Mouse (Mus musculus): ENCODE data around the gene Cbx2. TPM values are rescaled to one million over a fixed set of nuclear protein-coding genes. Genes with fewer than 3 reads are reported as not detected.
A peak's percentile ranks its signal among the peaks of the same experiment; 100 is the strongest.

The Cbx2 gene
- polyA plus RNA-seq, 1 experiment from 2014 or later, result 84.2 TPM

DNA sequence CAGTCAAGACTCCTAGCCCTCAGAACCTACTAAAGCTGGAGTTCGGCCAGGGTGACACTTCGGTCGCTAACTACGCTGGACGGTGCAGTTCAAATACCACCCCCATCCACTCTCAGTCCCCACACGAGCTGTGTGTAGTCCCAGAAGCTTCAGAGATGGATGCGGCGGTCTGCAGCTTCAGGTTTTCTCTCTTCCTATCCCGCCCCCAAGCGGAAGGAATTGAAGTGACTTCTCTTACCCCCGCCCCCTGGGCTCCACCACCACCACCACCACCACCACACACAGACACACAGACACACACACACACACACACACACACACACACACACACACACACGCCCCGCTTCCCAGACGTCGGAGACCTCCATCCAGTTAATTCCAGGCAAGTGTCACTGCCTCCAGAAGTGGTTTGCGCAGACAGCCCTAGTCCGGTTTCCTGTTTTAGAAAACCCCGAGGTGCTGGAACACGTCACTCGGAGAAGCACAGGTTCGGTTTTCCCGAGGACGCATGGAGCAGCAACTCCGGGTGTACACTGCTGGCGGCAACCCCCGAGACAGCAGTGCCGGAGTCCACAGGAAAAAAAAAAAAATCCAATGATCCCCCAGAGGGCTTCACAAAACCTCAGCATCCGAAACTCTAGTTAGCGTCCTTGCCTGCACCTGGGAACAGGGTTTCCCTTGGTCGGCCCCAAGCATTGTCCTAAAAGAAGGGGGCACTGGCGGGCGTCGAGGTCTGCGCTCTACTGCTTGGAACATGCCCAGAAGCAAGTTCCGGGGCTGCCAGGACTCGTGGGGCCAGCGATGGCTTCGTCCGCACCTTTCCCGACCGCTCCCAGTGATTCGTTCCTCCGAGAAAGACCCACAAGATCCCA lies 24.7 kb downstream of the Cbx2 start:
- H3K36me3 ChIP-seq (replicated peaks), result no peaks in the 10 kb centered on the region
- H3K4me3 ChIP-seq (replicated peaks), result peak overlapping the region; percentile 38
- under 1% methylated on average over 42 of the region's 43 CpGs for WGBS
- ATAC-seq (ENCODE audit: low FRiP score), result no peak
- peak overlapping the region; percentile 63 for H3K4me2 ChIP-seq
- 0 out of 2 replicates have a peak overlapping the region, but pooled peaks have one; percentile 43 for H3K9ac ChIP-seq
- H3K9me3 ChIP-seq, result no peaks in the 10 kb centered on the region
- 0 out of 2 replicates have a peak overlapping the region, but pooled peaks have one; percentile 5 for H3K27ac ChIP-seq
- peaks cover 100% of the 10 kb centered on the region for H3K27me3 ChIP-seq
- peaks cover 49% of the 10 kb centered on the region for H3K4me1 ChIP-seq

- WGBS, result under 1% methylated on average over 13 of the region's 13 CpGs
- H3K4me1 ChIP-seq, result peaks cover 50% of the 10 kb centered on the region
- peaks cover 100% of the 10 kb centered on the region for H3K27me3 ChIP-seq
- H3K4me2 ChIP-seq, result peak overlapping the region; percentile 63
- peak overlapping the region; percentile 17 for H3K4me3 ChIP-seq (replicated peaks)
- no peaks in the 10 kb centered on the region for H3K9me3 ChIP-seq
- ATAC-seq (ENCODE audit: low FRiP score), result no peak
- H3K36me3 ChIP-seq (replicated peaks), result no peaks in the 10 kb centered on the region
- H3K9ac ChIP-seq, result no peak overlapping the region
- H3K27ac ChIP-seq, result no peak overlapping the region
Measured at GRCm38 (mm10) chr11:119048133-119048510, 25.4 kb downstream of the Cbx2 start.

- Histone ChIP-seq H3K9me3 (no peaks in the 10 kb centered on the region), H3K4me3 (replicated peaks) (no peak overlapping the region), H3K9ac (no peak overlapping the region), H3K36me3 (replicated peaks) (no peaks in the 10 kb centered on the region), H3K4me1 (peaks cover 59% of the 10 kb centered on the region), H3K27ac (no peak overlapping the region), H3K4me2 (no peak overlapping the region), H3K27me3 (peaks cover 95% of the 10 kb centered on the region)
- 3% methylated on average over 2 of the region's 2 CpGs for WGBS
- ATAC-seq (ENCODE audit: low FRiP score), result no peak
Measured at GRCm38 (mm10) chr11:119050361-119050760, 27.6 kb downstream of the Cbx2 start.

DNA sequence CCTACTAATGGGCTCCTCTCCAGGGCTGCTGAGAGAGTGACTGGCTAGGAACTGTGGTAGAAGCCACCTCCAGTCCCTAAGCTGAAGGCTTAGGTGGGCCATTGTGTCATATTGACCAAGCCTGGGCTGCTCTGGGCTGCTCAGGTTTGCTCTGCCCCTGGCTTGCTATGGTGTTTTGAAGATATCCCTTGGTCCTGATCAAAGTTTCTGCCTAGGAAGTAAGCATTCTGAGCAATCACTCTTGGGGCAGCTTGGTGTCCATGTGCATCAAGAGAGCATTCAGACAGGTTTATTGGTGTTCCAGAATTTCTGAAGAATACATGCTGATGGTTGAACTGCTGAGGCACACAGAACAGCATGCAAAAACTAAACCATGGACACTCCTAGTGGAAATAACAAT lies 28.7 kb downstream of the Cbx2 start:
- Histone ChIP-seq H3K4me2 (no peak overlapping the region), H3K4me3 (replicated peaks) (no peak overlapping the region), H3K9ac (no peak overlapping the region), H3K27me3 (peaks cover 90% of the 10 kb centered on the region), H3K27ac (no peak overlapping the region), H3K9me3 (no peaks in the 10 kb centered on the region), H3K36me3 (replicated peaks) (no peaks in the 10 kb centered on the region), H3K4me1 (peaks cover 59% of the 10 kb centered on the region)
- ATAC-seq (ENCODE audit: low FRiP score), result no peak

DNA sequence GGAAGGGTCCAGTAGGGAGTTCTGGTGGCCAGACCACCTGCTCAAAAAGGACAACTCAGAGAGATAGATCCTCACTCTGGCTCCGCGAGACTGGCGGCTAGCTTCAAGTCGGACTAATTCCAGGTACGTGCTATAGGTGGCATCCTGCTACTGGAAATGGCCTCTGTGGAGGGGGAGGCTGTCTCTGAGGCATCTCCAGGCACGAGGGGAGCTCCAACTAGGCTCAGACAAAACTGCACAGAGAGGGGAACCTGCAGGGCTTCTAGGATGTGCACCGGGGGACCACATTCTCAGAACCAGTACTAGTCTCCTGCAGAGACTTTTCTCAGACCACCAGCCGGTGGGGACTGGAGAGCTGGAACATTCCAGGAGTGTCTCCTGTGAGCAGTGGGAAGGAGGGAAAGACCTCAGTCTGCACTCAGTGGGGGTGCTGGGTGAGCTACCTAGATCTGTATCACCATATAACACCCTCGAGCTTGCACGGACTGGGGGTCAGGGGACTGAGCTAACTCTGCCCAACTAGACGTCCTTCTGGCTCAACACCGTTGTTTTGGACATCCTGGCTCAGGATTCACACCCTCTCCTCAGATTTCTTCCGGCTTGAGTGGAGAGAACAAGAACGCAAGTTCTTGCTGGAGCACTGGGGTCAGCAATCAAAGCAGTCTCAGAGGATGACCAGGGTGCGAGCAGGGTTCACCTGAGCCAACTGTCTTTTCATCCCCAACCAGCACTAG lies 29.3 kb downstream of the Cbx2 start:
- 3% methylated on average over 15 of the region's 15 CpGs for WGBS
- H3K9me3 ChIP-seq, result no peaks in the 10 kb centered on the region
- no peaks in the 10 kb centered on the region for H3K36me3 ChIP-seq (replicated peaks)
- peak overlapping the region; percentile 92; the same call in 1 of the 2 replicates for H3K27ac ChIP-seq
- H3K9ac ChIP-seq, result no peak overlapping the region
- H3K27me3 ChIP-seq, result peaks cover 83% of the 10 kb centered on the region
- peaks cover 57% of the 10 kb centered on the region for H3K4me1 ChIP-seq
- no peak for ATAC-seq (ENCODE audit: low FRiP score)
- no peak overlapping the region for H3K4me3 ChIP-seq (replicated peaks)
- H3K4me2 ChIP-seq, result no peak overlapping the region

- no peaks in the 10 kb centered on the region for H3K36me3 ChIP-seq (replicated peaks)
- WGBS, result 6% methylated on average over 13 of the region's 13 CpGs
- H3K4me1 ChIP-seq, result peaks cover 57% of the 10 kb centered on the region
- H3K27ac ChIP-seq, result peak overlapping the region; percentile 92
- peaks cover 83% of the 10 kb centered on the region for H3K27me3 ChIP-seq
- peak overlapping the region; percentile 97 for H3K4me2 ChIP-seq
- peak overlapping the region; percentile 35 for H3K4me3 ChIP-seq (replicated peaks)
- no peak for ATAC-seq (ENCODE audit: low FRiP score)
- H3K9me3 ChIP-seq, result no peaks in the 10 kb centered on the region
- peak overlapping the region; percentile 54; the same call in 1 of the 2 replicates for H3K9ac ChIP-seq
Measured at GRCm38 (mm10) chr11:119052661-119053256, 30.0 kb downstream of the Cbx2 start.

- peak overlapping the region; percentile 35 for H3K4me3 ChIP-seq (replicated peaks)
- H3K4me2 ChIP-seq, result peak overlapping the region; percentile 97
- ATAC-seq (ENCODE audit: low FRiP score), result peak; percentile 94
- H3K27me3 ChIP-seq, result peaks cover 83% of the 10 kb centered on the region
- H3K36me3 ChIP-seq (replicated peaks), result no peaks in the 10 kb centered on the region
- H3K9ac ChIP-seq, result peak overlapping the region; percentile 59
- under 1% methylated on average over 42 of the region's 42 CpGs for WGBS
- H3K9me3 ChIP-seq, result no peaks in the 10 kb centered on the region
- H3K4me1 ChIP-seq, result peaks cover 57% of the 10 kb centered on the region
- H3K27ac ChIP-seq, result peak overlapping the region; percentile 92
Measured at GRCm38 (mm10) chr11:119053257-119053670, 30.5 kb downstream of the Cbx2 start.

- Histone ChIP-seq H3K36me3 (replicated peaks) (no peaks in the 10 kb centered on the region), H3K27me3 (peaks cover 83% of the 10 kb centered on the region), H3K27ac (peak overlapping the region; percentile 92), H3K4me1 (peaks cover 57% of the 10 kb centered on the region), H3K4me3 (replicated peaks) (peak overlapping the region; percentile 35), H3K9me3 (no peaks in the 10 kb centered on the region), H3K4me2 (peak overlapping the region; percentile 97), H3K9ac (peak overlapping the region; percentile 59)
- ATAC-seq (ENCODE audit: low FRiP score), result peak; percentile 37; the same call in 1 of the 2 replicates
- WGBS, result 1% methylated on average over 34 of the region's 35 CpGs
Measured at GRCm38 (mm10) chr11:119053738-119054350, 31.1 kb downstream of the Cbx2 start.

DNA sequence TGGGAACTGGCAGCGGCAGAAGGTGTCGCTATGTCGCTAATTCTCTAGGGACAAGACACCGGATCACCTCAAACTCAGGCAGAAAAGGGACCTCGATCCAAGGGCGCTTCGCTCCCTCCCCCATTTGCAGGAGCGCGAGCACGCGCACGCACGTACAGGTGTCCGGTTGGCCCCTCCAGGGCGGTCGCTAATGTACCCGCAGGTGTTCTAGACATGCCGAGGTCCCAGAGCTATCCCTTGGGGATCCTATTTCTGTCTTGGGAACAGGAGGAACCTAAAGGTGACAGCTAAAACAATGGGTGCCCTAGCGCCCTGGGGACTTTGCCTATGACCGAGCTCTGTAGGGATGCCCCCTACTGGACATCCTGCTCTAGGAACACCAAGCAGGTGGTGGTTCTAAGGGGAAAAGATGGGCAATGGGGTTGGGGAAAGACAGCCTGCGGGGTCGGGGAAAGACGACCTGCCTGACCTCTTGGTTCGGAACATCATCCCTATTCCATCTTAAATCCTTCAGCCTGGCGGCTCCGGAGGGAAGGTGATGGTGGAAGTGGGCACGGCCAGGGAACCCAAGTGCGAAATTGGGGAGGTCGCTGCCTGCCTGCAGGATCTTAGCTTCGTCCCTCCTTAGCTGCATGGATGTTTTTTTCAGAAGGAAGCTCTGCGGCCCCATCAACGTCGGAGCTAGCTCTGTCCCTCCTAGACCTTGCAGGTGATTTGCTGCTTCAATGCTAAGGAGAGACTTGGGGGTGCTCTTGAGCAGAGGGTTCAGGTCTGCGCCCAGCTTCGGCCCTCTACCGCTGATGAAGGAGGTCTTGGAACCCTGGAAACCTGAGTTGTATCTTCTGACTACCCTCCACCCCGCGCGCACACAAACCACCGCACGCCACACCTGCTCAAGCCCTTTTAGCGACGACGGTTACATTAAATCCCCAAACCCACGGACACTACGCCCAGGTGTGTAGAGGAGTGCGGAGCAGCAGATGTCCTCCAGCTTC lies 31.9 kb downstream of the Cbx2 start:
- Histone ChIP-seq H3K36me3 (replicated peaks) (no peaks in the 10 kb centered on the region), H3K4me2 (peak overlapping the region; percentile 97), H3K9ac (peak overlapping the region; percentile 59), H3K27me3 (peaks cover 83% of the 10 kb centered on the region), H3K4me1 (peaks cover 59% of the 10 kb centered on the region), H3K4me3 (replicated peaks) (peak overlapping the region; percentile 63), H3K9me3 (no peaks in the 10 kb centered on the region), H3K27ac (peak overlapping the region; percentile 92)
- 1% methylated on average over 47 of the region's 47 CpGs for WGBS
- ATAC-seq (ENCODE audit: low FRiP score), result no peak

GRCm38 (mm10) chr11:119055571-119056131 lies 32.9 kb downstream of the Cbx2 start:
- Histone ChIP-seq H3K9ac (peak overlapping the region; percentile 38; the same call in 1 of the 2 replicates), H3K27me3 (peaks cover 83% of the 10 kb centered on the region), H3K9me3 (no peaks in the 10 kb centered on the region), H3K4me2 (peak overlapping the region; percentile 97), H3K4me3 (replicated peaks) (peak overlapping the region; percentile 63), H3K4me1 (peaks cover 59% of the 10 kb centered on the region), H3K36me3 (replicated peaks) (no peaks in the 10 kb centered on the region), H3K27ac (no peak overlapping the region)
- 2% methylated on average over 32 of the region's 32 CpGs for WGBS
- no peak for ATAC-seq (ENCODE audit: low FRiP score)
